Mouse (Mus musculus): Measurements from ENCODE around the gene Cfap46.

GRCm38 (mm10) chr7:139717781-139718180, 34.2 kb upstream of the Cfap46 start:
- no peak for TF ChIP-seq GATA1 (IDR thresholded peaks at IDR 0.05; ENCODE audit: borderline replicate concordance, low read length)
- no peak for TF ChIP-seq FLI1 (IDR thresholded peaks at IDR 0.05; ENCODE audit: low read length)

Data from megakaryocyte, embryonic 14.5 days (primary cell).